ENCODE assay signal across 17 mouse cellular contexts in the genomic region with DNA sequence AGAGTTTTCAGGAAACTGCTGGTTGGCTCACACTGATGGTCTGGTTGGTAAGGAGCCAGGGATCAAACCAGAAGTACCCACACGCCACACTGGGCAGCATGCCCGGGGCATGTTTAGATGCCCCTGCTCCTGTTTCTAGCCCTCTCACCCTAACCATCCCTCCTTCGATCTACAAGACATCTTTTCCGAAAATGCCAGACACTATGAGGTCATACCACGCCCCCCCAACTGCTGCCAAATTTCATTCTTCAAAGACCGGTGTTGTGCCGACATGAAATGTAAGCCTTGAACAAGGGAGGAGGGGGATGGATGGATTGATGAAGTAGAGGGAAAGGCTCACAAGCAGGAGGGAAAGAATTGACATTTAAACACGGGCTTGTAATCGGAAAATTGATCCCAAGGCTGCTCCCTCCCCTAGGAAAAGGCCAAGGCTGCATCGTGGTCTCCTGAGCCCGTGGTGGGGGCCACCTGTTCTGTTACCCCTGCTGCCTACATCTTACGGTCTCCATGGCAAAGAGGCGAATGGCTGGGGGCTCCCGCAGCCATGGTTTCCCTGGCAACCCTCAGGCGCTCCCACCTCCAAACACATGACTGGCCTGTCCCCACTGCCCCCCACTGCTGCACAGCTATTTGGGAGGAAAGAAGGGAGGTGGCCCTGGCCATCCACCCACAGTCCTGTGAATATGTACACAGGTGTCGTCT.
DNase-seq lines count a peak whose midpoint lies in the region; ATAC-seq lines count a peak whose summit lies in the region.
"Had no signal": no experiment of that assay in that cellular context is flagged by ENCODE, and none has a peak within 500 bp of the region (broad histone marks: within the 10 kb centered on the region; RNA-seq: fewer than 3 reads in every experiment).

No protein-coding gene starts in this region.

- ATAC-seq in embryonic facial prominence, embryonic 14.5 days (ENCODE audit: low read depth), result no peak; the same call in 1 of the 2 replicates
- ATAC-seq: intestine, embryonic 15.5 days; Patski had no signal

- H3K9me3 ChIP-seq in embryonic facial prominence, embryonic 14.5 days (ENCODE audit: control insufficient read depth, low read length), result no peaks in the 10 kb centered on the region
- no peaks in the 10 kb centered on the region for H3K9me3 ChIP-seq in embryonic facial prominence, embryonic 10.5 days
- H3K9me3 ChIP-seq: heart, embryonic 12.5 days; intestine, embryonic 15.5 days; limb, embryonic 12.5 days had no signal

- H3K9ac ChIP-seq in embryonic facial prominence, embryonic 14.5 days (ENCODE audit: low read depth, low read length), result no peak overlapping the region
- H3K9ac ChIP-seq: heart, embryonic 12.5 days; intestine, embryonic 15.5 days; limb, embryonic 12.5 days had no signal

- no peaks in the 10 kb centered on the region for H3K36me3 ChIP-seq in embryonic facial prominence, embryonic 14.5 days (ENCODE audit: control insufficient read depth, insufficient read depth, low read length)
- no peaks in the 10 kb centered on the region for H3K36me3 ChIP-seq in embryonic facial prominence, embryonic 10.5 days (replicated peaks)
- H3K36me3 ChIP-seq: heart, embryonic 12.5 days; intestine, embryonic 15.5 days; limb, embryonic 12.5 days had no signal

- H3K4me1 ChIP-seq in embryonic facial prominence, embryonic 14.5 days (ENCODE audit: control insufficient read depth, insufficient read depth, low read length), result peaks cover 5% of the 10 kb centered on the region; the same call in 1 of the 2 replicates
- H3K4me1 ChIP-seq in embryonic facial prominence, embryonic 10.5 days, result peaks cover 4% of the 10 kb centered on the region; the same call in 1 of the 2 replicates
- H3K4me1 ChIP-seq: heart, embryonic 12.5 days; intestine, embryonic 15.5 days had no signal

- 58% methylated on average over 15 of the region's 16 CpGs for WGBS in embryonic facial prominence, embryonic 14.5 days
- 75% methylated on average over 16 of the region's 16 CpGs for WGBS in embryonic facial prominence, embryonic 10.5 days

- H3K4me2 ChIP-seq in embryonic facial prominence, embryonic 14.5 days (ENCODE audit: low read depth, low read length), result no peak overlapping the region
- H3K4me2 ChIP-seq: heart, embryonic 12.5 days; intestine, embryonic 15.5 days; limb, embryonic 12.5 days had no signal

- H3K4me3 ChIP-seq in embryonic facial prominence, embryonic 14.5 days (ENCODE audit: low read depth, low read length), result no peak overlapping the region
- no peak overlapping the region for H3K4me3 ChIP-seq in embryonic facial prominence, embryonic 10.5 days
- H3K4me3 ChIP-seq: heart, embryonic 12.5 days; intestine, embryonic 15.5 days; limb, embryonic 12.5 days had no signal

- H3K27me3 ChIP-seq in embryonic facial prominence, embryonic 14.5 days (replicated peaks; ENCODE audit: control insufficient read depth, insufficient read depth, low read length), result no peaks in the 10 kb centered on the region
- H3K27me3 ChIP-seq in embryonic facial prominence, embryonic 10.5 days (replicated peaks; ENCODE audit: low read depth, poor library complexity, severe bottlenecking), result peaks cover 9% of the 10 kb centered on the region; the same call in 1 of the 2 replicates
- H3K27me3 ChIP-seq: intestine, embryonic 15.5 days had no signal

- DNase-seq in embryonic facial prominence, embryonic 14.5 days (ENCODE audit: low spot score), result peak; percentile 49
- no peak for DNase-seq in embryonic facial prominence, embryonic 10.5 days (ENCODE audit: low spot score)
- peak; percentile 41 to 49 for DNase-seq in layer of hippocampus, postnatal 14 days (ENCODE audit: low spot score in 2 of 2)
- no peak for DNase-seq in layer of hippocampus, adult 9-10 months (ENCODE audit: low spot score)
- DNase-seq in right cerebral cortex, postnatal 14 days, result peak; percentile 31
- no peak for DNase-seq in right cerebral cortex, adult 18-20 months
- no peak for DNase-seq in heart, adult 18-20 months
- DNase-seq in kidney, adult 11 months, result no peak
- DNase-seq: cerebellum, adult 11-12 months; heart, postnatal 36 days; lung, adult 2 months; lung, postnatal 4 days; thymus, adult 2 months had no signal

- H3K27ac ChIP-seq in embryonic facial prominence, embryonic 14.5 days (replicated peaks; ENCODE audit: low read depth, low read length), result peak overlapping the region; percentile 13; the same call in 1 of the 2 replicates
- no peak overlapping the region for H3K27ac ChIP-seq in embryonic facial prominence, embryonic 10.5 days (replicated peaks)
- H3K27ac ChIP-seq: intestine, embryonic 15.5 days; limb, embryonic 12.5 days had no signal

Comparison
In these comparisons a context has a peak if more than half of its experiments do, and no peak if none do; other contexts are left out.
1. DNase-seq: peak in embryonic facial prominence, embryonic 14.5 days (single experiment), layer of hippocampus, postnatal 14 days (2 of 2) and right cerebral cortex, postnatal 14 days (single experiment); none in embryonic facial prominence, embryonic 10.5 days (single experiment), layer of hippocampus, adult 9-10 months (single experiment), right cerebral cortex, adult 18-20 months (single experiment), heart, adult 18-20 months (0 of 2) and kidney, adult 11 months (single experiment).